Mouse (Mus musculus): Measurements from ENCODE around the gene Eml4.

GRCm38 (mm10) chr17:83375848-83376247 lies 25.1 kb downstream of the Eml4 start:
- TF ChIP-seq CTCF (IDR thresholded peaks at IDR 0.05; ENCODE audit: control insufficient read depth, insufficient read depth, insufficient read length) = no peak
- no peak for TF ChIP-seq USF1 (IDR thresholded peaks at IDR 0.05; ENCODE audit: low read depth)
- no peak for TF ChIP-seq MAX (IDR thresholded peaks at IDR 0.05)
- no peak for TF ChIP-seq CEBPB (IDR thresholded peaks at IDR 0.05; ENCODE audit: low read depth)
- TF ChIP-seq MYOD1 (IDR thresholded peaks at IDR 0.05; ENCODE audit: control insufficient read depth, insufficient read length, low read depth) = no peak

Data from C2C12 (cell line).